Mouse (Mus musculus): ENCODE results near the gene Crot. TPM values are rescaled to one million over a fixed set of nuclear protein-coding genes. Genes with fewer than 3 reads are reported as not detected.

Gene Crot
- polyA plus RNA-seq, 1 experiment from 2014 or later = 51.8 TPM

GRCm38 (mm10) chr5:8991626-8992025 lies 5.5 kb downstream of the Crot start:
- Histone ChIP-seq H3K9ac (replicated peaks; ENCODE audit: low read length) (no peak overlapping the region), H3K4me3 (ENCODE audit: low read depth, low read length) (no peak overlapping the region), H3K9me3 (replicated peaks; ENCODE audit: control insufficient read depth, low read length) (no peaks in the 10 kb centered on the region), H3K4me2 (ENCODE audit: low read depth, low read length) (no peak overlapping the region), H3K27ac (replicated peaks; ENCODE audit: low read depth, low read length) (no peak overlapping the region), H3K27me3 (ENCODE audit: control insufficient read depth, insufficient read depth, low read length) (no peaks in the 10 kb centered on the region), H3K36me3 (replicated peaks; ENCODE audit: control insufficient read depth, insufficient read depth, low read depth, low read length) (peaks cover 3% of the 10 kb centered on the region; the same call in 1 of the 2 replicates), H3K4me1 (ENCODE audit: control insufficient read depth, insufficient read depth, low read length) (no peaks in the 10 kb centered on the region)
- no peak for DNase-seq (ENCODE audit: low spot score)
- WGBS = 93% methylated on average over 16 of the region's 16 CpGs
- ATAC-seq (replicated peaks; ENCODE audit: insufficient number of reproducible peaks, low FRiP score, low TSS enrichment, low read depth) = no peak

GRCm38 (mm10) chr5:8990526-8990925 lies 6.6 kb downstream of the Crot start:
- Histone ChIP-seq H3K27me3 (ENCODE audit: control insufficient read depth, insufficient read depth, low read length) (no peaks in the 10 kb centered on the region), H3K9ac (replicated peaks; ENCODE audit: low read length) (no peak overlapping the region), H3K36me3 (replicated peaks; ENCODE audit: control insufficient read depth, insufficient read depth, low read depth, low read length) (peaks cover 3% of the 10 kb centered on the region; the same call in 1 of the 2 replicates), H3K4me1 (ENCODE audit: control insufficient read depth, insufficient read depth, low read length) (no peaks in the 10 kb centered on the region), H3K4me2 (ENCODE audit: low read depth, low read length) (no peak overlapping the region), H3K27ac (replicated peaks; ENCODE audit: low read depth, low read length) (no peak overlapping the region), H3K9me3 (replicated peaks; ENCODE audit: control insufficient read depth, low read length) (no peaks in the 10 kb centered on the region), H3K4me3 (ENCODE audit: low read depth, low read length) (no peak overlapping the region)
- WGBS = 83% methylated on average over 13 of the region's 13 CpGs
- DNase-seq (ENCODE audit: low spot score) = no peak
- no peak for ATAC-seq (replicated peaks; ENCODE audit: insufficient number of reproducible peaks, low FRiP score, low TSS enrichment, low read depth)

GRCm38 (mm10) chr5:8987925-8988324 lies 9.2 kb downstream of the Crot start:
- no peak for DNase-seq (ENCODE audit: low spot score)
- Histone ChIP-seq H3K4me1 (ENCODE audit: control insufficient read depth, insufficient read depth, low read length) (no peaks in the 10 kb centered on the region), H3K27ac (replicated peaks; ENCODE audit: low read depth, low read length) (no peak overlapping the region), H3K36me3 (replicated peaks; ENCODE audit: control insufficient read depth, insufficient read depth, low read depth, low read length) (peaks cover 3% of the 10 kb centered on the region; the same call in 1 of the 2 replicates), H3K4me3 (ENCODE audit: low read depth, low read length) (no peak overlapping the region), H3K4me2 (ENCODE audit: low read depth, low read length) (no peak overlapping the region), H3K9me3 (replicated peaks; ENCODE audit: control insufficient read depth, low read length) (no peaks in the 10 kb centered on the region), H3K27me3 (ENCODE audit: control insufficient read depth, insufficient read depth, low read length) (no peaks in the 10 kb centered on the region), H3K9ac (replicated peaks; ENCODE audit: low read length) (no peak overlapping the region)
- ATAC-seq (replicated peaks; ENCODE audit: insufficient number of reproducible peaks, low FRiP score, low TSS enrichment, low read depth) = no peak
- 98% methylated on average over 5 of the region's 5 CpGs for WGBS

GRCm38 (mm10) chr5:8985470-8985869 lies 11.7 kb downstream of the Crot start:
- no peak overlapping the region for H3K4me3 ChIP-seq (ENCODE audit: low read depth, low read length)
- no peak overlapping the region for H3K9ac ChIP-seq (replicated peaks; ENCODE audit: low read length)
- peaks cover 3% of the 10 kb centered on the region; the same call in 1 of the 2 replicates for H3K36me3 ChIP-seq (replicated peaks; ENCODE audit: control insufficient read depth, insufficient read depth, low read depth, low read length)
- no peaks in the 10 kb centered on the region for H3K27me3 ChIP-seq (ENCODE audit: control insufficient read depth, insufficient read depth, low read length)
- no peak overlapping the region for H3K4me2 ChIP-seq (ENCODE audit: low read depth, low read length)
- H3K27ac ChIP-seq (replicated peaks; ENCODE audit: low read depth, low read length) = no peak overlapping the region
- DNase-seq (ENCODE audit: low spot score) (no peak), ATAC-seq (replicated peaks; ENCODE audit: insufficient number of reproducible peaks, low FRiP score, low TSS enrichment, low read depth) (no peak)
- 86% methylated on average over 3 of the region's 3 CpGs for WGBS
- no peaks in the 10 kb centered on the region for H3K4me1 ChIP-seq (ENCODE audit: control insufficient read depth, insufficient read depth, low read length)
- no peaks in the 10 kb centered on the region for H3K9me3 ChIP-seq (replicated peaks; ENCODE audit: control insufficient read depth, low read length)

GRCm38 (mm10) chr5:8974721-8975120 lies 22.4 kb downstream of the Crot start:
- H3K36me3 ChIP-seq (replicated peaks; ENCODE audit: control insufficient read depth, insufficient read depth, low read depth, low read length) = no peaks in the 10 kb centered on the region; the same call in 1 of the 2 replicates

GRCm38 (mm10) chr5:8972355-8972754 lies 24.8 kb downstream of the Crot start:
- ATAC-seq (replicated peaks; ENCODE audit: insufficient number of reproducible peaks, low FRiP score, low TSS enrichment, low read depth) = no peak
- H3K4me2 ChIP-seq (ENCODE audit: low read depth, low read length) = no peak overlapping the region
- peaks cover 3% of the 10 kb centered on the region for H3K36me3 ChIP-seq (replicated peaks; ENCODE audit: control insufficient read depth, insufficient read depth, low read depth, low read length)
- H3K4me3 ChIP-seq (ENCODE audit: low read depth, low read length) = no peak overlapping the region
- no peak overlapping the region for H3K9ac ChIP-seq (replicated peaks; ENCODE audit: low read length)
- DNase-seq (ENCODE audit: low spot score) = no peak
- H3K27ac ChIP-seq (replicated peaks; ENCODE audit: low read depth, low read length) = no peak overlapping the region
- H3K9me3 ChIP-seq (replicated peaks; ENCODE audit: control insufficient read depth, low read length) = no peaks in the 10 kb centered on the region
- 83% methylated on average over 7 of the region's 7 CpGs for WGBS
- no peaks in the 10 kb centered on the region for H3K4me1 ChIP-seq (ENCODE audit: control insufficient read depth, insufficient read depth, low read length)
- H3K27me3 ChIP-seq (ENCODE audit: control insufficient read depth, insufficient read depth, low read length) = no peaks in the 10 kb centered on the region

More at GRCm38 (mm10) chr5:8974721-8975120, 22.4 kb downstream of the Crot start:
- H3K27ac ChIP-seq (replicated peaks; ENCODE audit: low read depth, low read length) = no peak overlapping the region
- no peak overlapping the region for H3K4me2 ChIP-seq (ENCODE audit: low read depth, low read length)
- H3K27me3 ChIP-seq (ENCODE audit: control insufficient read depth, insufficient read depth, low read length) = no peaks in the 10 kb centered on the region
- H3K4me1 ChIP-seq (ENCODE audit: control insufficient read depth, insufficient read depth, low read length) = no peaks in the 10 kb centered on the region
- no peak for DNase-seq (ENCODE audit: low spot score)
- ATAC-seq (replicated peaks; ENCODE audit: insufficient number of reproducible peaks, low FRiP score, low TSS enrichment, low read depth) = no peak
- no peak overlapping the region for H3K4me3 ChIP-seq (ENCODE audit: low read depth, low read length)
- no peaks in the 10 kb centered on the region for H3K9me3 ChIP-seq (replicated peaks; ENCODE audit: control insufficient read depth, low read length)
- no peak overlapping the region for H3K9ac ChIP-seq (replicated peaks; ENCODE audit: low read length)

GRCm38 (mm10) chr5:8970694-8971093 lies 26.4 kb downstream of the Crot start:
- peaks cover 3% of the 10 kb centered on the region for H3K36me3 ChIP-seq (replicated peaks; ENCODE audit: control insufficient read depth, insufficient read depth, low read depth, low read length)
- no peak overlapping the region for H3K4me2 ChIP-seq (ENCODE audit: low read depth, low read length)
- no peaks in the 10 kb centered on the region for H3K9me3 ChIP-seq (replicated peaks; ENCODE audit: control insufficient read depth, low read length)
- no peak overlapping the region for H3K9ac ChIP-seq (replicated peaks; ENCODE audit: low read length)
- H3K4me1 ChIP-seq (ENCODE audit: control insufficient read depth, insufficient read depth, low read length) = no peaks in the 10 kb centered on the region
- H3K27ac ChIP-seq (replicated peaks; ENCODE audit: low read depth, low read length) = no peak overlapping the region
- DNase-seq (ENCODE audit: low spot score) = no peak
- 88% methylated on average over 2 of the region's 2 CpGs for whole genome bisulfite sequencing
- H3K4me3 ChIP-seq (ENCODE audit: low read depth, low read length) = no peak overlapping the region
- no peaks in the 10 kb centered on the region for H3K27me3 ChIP-seq (ENCODE audit: control insufficient read depth, insufficient read depth, low read length)
- no peak for ATAC-seq (replicated peaks; ENCODE audit: insufficient number of reproducible peaks, low FRiP score, low TSS enrichment, low read depth)

- no peak for DNase-seq (ENCODE audit: low spot score)
- ATAC-seq (replicated peaks; ENCODE audit: insufficient number of reproducible peaks, low FRiP score, low TSS enrichment, low read depth) = no peak
- H3K4me3 ChIP-seq (ENCODE audit: low read depth, low read length) = no peak overlapping the region
- 92% methylated on average over 5 of the region's 5 CpGs for WGBS
- no peak overlapping the region for H3K4me2 ChIP-seq (ENCODE audit: low read depth, low read length)
- no peak overlapping the region for H3K9ac ChIP-seq (replicated peaks; ENCODE audit: low read length)
- H3K4me1 ChIP-seq (ENCODE audit: control insufficient read depth, insufficient read depth, low read length) = no peaks in the 10 kb centered on the region
- H3K36me3 ChIP-seq (replicated peaks; ENCODE audit: control insufficient read depth, insufficient read depth, low read depth, low read length) = peaks cover 3% of the 10 kb centered on the region
- H3K27me3 ChIP-seq (ENCODE audit: control insufficient read depth, insufficient read depth, low read length) = no peaks in the 10 kb centered on the region
- no peaks in the 10 kb centered on the region for H3K9me3 ChIP-seq (replicated peaks; ENCODE audit: control insufficient read depth, low read length)
- H3K27ac ChIP-seq (replicated peaks; ENCODE audit: low read depth, low read length) = no peak overlapping the region
These were observed 32.6 kb downstream of the Crot start for GRCm38 (mm10) chr5:8964487-8964886.
